Mouse (Mus musculus) forebrain, embryonic 11.5 days (tissue): ENCODE measurements around the gene Nub1. TPM values are rescaled to one million over a fixed set of nuclear protein-coding genes. Genes with fewer than 3 reads are reported as not detected.
A peak's percentile ranks its signal among the peaks of the same experiment; 100 is the strongest.

ENCODE experiments used
- ATAC-seq: fragments of 200-750 bp; cut with Nextera tagmentation; replicated peaks from 2 replicates; pipeline ENCODE4 v1.8.0; 2017; ENCODE audit warnings: moderate TSS enrichment; ENCODE audit not compliant: low FRiP score
- DNase-seq: peaks from one replicate; pipeline ENCODE4 v3.0.0-alpha.2; 2017; ENCODE audit warnings: low spot score
- H3K27ac ChIP-seq: fragments of 300-500 bp; sonication (generic); 2 replicates; pipeline ENCODE4 v1.5.1; 2014; ENCODE audit warnings: low read depth, low read length
- H3K27me3 ChIP-seq: fragments of 300-500 bp; sonication (generic); 2 replicates; pipeline ENCODE4 v1.6.1; 2014; ENCODE audit warnings: mild to moderate bottlenecking, low read length, mixed read lengths; ENCODE audit not compliant: control insufficient read depth, insufficient read depth
- H3K36me3 ChIP-seq: fragments of 300-500 bp; sonication (generic); 2 replicates; pipeline ENCODE4 v1.6.1; 2014; ENCODE audit warnings: mild to moderate bottlenecking, low read length, moderate library complexity, mixed read lengths; ENCODE audit not compliant: control insufficient read depth, insufficient read depth
- H3K4me1 ChIP-seq: fragments of 300-500 bp; sonication (generic); replicated peaks from 2 replicates; pipeline ENCODE4 v1.6.1; 2014; ENCODE audit warnings: low read length, mixed read lengths; ENCODE audit not compliant: control insufficient read depth, insufficient read depth
- H3K4me2 ChIP-seq: fragments of 300-500 bp; sonication (generic); 2 replicates; pipeline ENCODE4 v1.6.1; 2014; ENCODE audit warnings: low read depth, mild to moderate bottlenecking, low read length, moderate library complexity, mixed read lengths; ENCODE audit not compliant: severe bottlenecking
- H3K4me3 ChIP-seq: fragments of 300-500 bp; sonication (generic); 2 replicates; pipeline ENCODE4 v1.5.1; 2014; ENCODE audit warnings: low read depth, low read length
- H3K9ac ChIP-seq: fragments of 300-500 bp; sonication (generic); 2 replicates; pipeline ENCODE4 v1.6.1; 2014; ENCODE audit warnings: low read length
- H3K9me3 ChIP-seq: fragments of 300-500 bp; sonication (generic); 2 replicates; pipeline ENCODE4 v1.6.1; 2016; ENCODE audit warnings: low read length, mixed read lengths; ENCODE audit not compliant: control insufficient read depth
- WGBS: fragments of 180-500 bp; shearing (Covaris S2); extraction: QIAGEN DNeasy Blood & Tissue Kit; methylation state at CpG from one replicate; pipeline ENCODE4 v1.1.7; 2014; 5-methylcytosine and 5-hydroxymethylcytosine counted together
- polyA plus RNA-seq: library from polyadenylated mRNA; unstranded; fragments of >200 nt; fragmentation: Nextera tagmentation; extraction: Ambion mirVana; gene quantifications from 2 replicates; pipeline ENCODE4 v1.2.1, GENCODE M21; 2014

Nub1 gene
- polyA plus RNA-seq, 1 experiment from 2014 or later = 33.9 TPM

GRCm38 (mm10) chr5:24651768-24652752, 33.3 kb upstream of the Nub1 start:
- Histone ChIP-seq H3K9me3 (no peaks in the 10 kb centered on the region), H3K27me3 (no peaks in the 10 kb centered on the region), H3K36me3 (no peaks in the 10 kb centered on the region), H3K4me1 (no peaks in the 10 kb centered on the region), H3K27ac (no peak overlapping the region), H3K4me3 (no peak overlapping the region), H3K4me2 (no peak overlapping the region), H3K9ac (peak overlapping the region; percentile 30; the same call in 1 of the 2 replicates)
- DNase-seq = peak; percentile 92
- WGBS = 32% methylated on average over 25 of the region's 25 CpGs
- ATAC-seq = peak; percentile 63

- no peaks in the 10 kb centered on the region for H3K27me3 ChIP-seq
- no peak overlapping the region for H3K27ac ChIP-seq
- no peaks in the 10 kb centered on the region for H3K4me1 ChIP-seq
- H3K9ac ChIP-seq = no peak overlapping the region
- DNase-seq (peak; percentile 21), ATAC-seq (no peak)
- no peaks in the 10 kb centered on the region for H3K36me3 ChIP-seq
- H3K9me3 ChIP-seq = no peaks in the 10 kb centered on the region
- H3K4me3 ChIP-seq = no peak overlapping the region
- no peak overlapping the region for H3K4me2 ChIP-seq
- 85% methylated on average over 5 of the region's 5 CpGs for WGBS
These were observed 32.6 kb upstream of the Nub1 start for GRCm38 (mm10) chr5:24652780-24653179.

- Histone ChIP-seq H3K9me3 (no peaks in the 10 kb centered on the region), H3K27ac (no peak overlapping the region), H3K4me3 (no peak overlapping the region), H3K4me1 (no peaks in the 10 kb centered on the region), H3K36me3 (no peaks in the 10 kb centered on the region), H3K9ac (no peak overlapping the region), H3K27me3 (no peaks in the 10 kb centered on the region), H3K4me2 (no peak overlapping the region)
- ATAC-seq = no peak
- DNase-seq = no peak
- 91% methylated on average over 6 of the region's 6 CpGs for WGBS
These were observed 30.8 kb upstream of the Nub1 start for GRCm38 (mm10) chr5:24654491-24654890.

- no peak for ATAC-seq
- no peak for DNase-seq
- no peaks in the 10 kb centered on the region for H3K4me1 ChIP-seq
- no peak overlapping the region for H3K4me2 ChIP-seq
- no peaks in the 10 kb centered on the region for H3K27me3 ChIP-seq
- H3K4me3 ChIP-seq = no peak overlapping the region
- H3K9ac ChIP-seq = no peak overlapping the region
- no peaks in the 10 kb centered on the region for H3K9me3 ChIP-seq
- no peak overlapping the region for H3K27ac ChIP-seq
- WGBS = 68% methylated on average over 2 of the region's 2 CpGs
- H3K36me3 ChIP-seq = no peaks in the 10 kb centered on the region
These were observed 28.2 kb upstream of the Nub1 start for GRCm38 (mm10) chr5:24657113-24657512.

GRCm38 (mm10) chr5:24659708-24660423, 25.5 kb upstream of the Nub1 start:
- no peak overlapping the region for H3K27ac ChIP-seq
- no peaks in the 10 kb centered on the region for H3K27me3 ChIP-seq
- H3K36me3 ChIP-seq = no peaks in the 10 kb centered on the region
- WGBS = 88% methylated on average over 3 of the region's 4 CpGs
- no peaks in the 10 kb centered on the region; the same call in 1 of the 2 replicates for H3K9me3 ChIP-seq
- H3K4me2 ChIP-seq = no peak overlapping the region
- no peak overlapping the region for H3K9ac ChIP-seq
- H3K4me3 ChIP-seq = no peak overlapping the region
- ATAC-seq (no peak), DNase-seq (peak; percentile 16)
- no peaks in the 10 kb centered on the region for H3K4me1 ChIP-seq

GRCm38 (mm10) chr5:24661457-24661856, 23.9 kb upstream of the Nub1 start:
- H3K27me3 ChIP-seq = no peaks in the 10 kb centered on the region
- 83% methylated on average over 6 of the region's 6 CpGs for WGBS
- no peak overlapping the region for H3K9ac ChIP-seq
- H3K36me3 ChIP-seq = no peaks in the 10 kb centered on the region
- no peaks in the 10 kb centered on the region; the same call in 1 of the 2 replicates for H3K9me3 ChIP-seq
- H3K4me2 ChIP-seq = no peak overlapping the region
- H3K4me3 ChIP-seq = no peak overlapping the region
- H3K27ac ChIP-seq = no peak overlapping the region
- no peak for ATAC-seq
- H3K4me1 ChIP-seq = no peaks in the 10 kb centered on the region
- peak; percentile 7 for DNase-seq

- ATAC-seq = 0 out of 2 replicates have a peak, but pooled peaks have one; percentile 30
- no peaks in the 10 kb centered on the region for H3K9me3 ChIP-seq
These were observed 11.1 kb upstream of the Nub1 start for GRCm38 (mm10) chr5:24674238-24674637.

GRCm38 (mm10) chr5:24681436-24681835, 3.9 kb upstream of the Nub1 start:
- Histone ChIP-seq H3K36me3 (no peaks in the 10 kb centered on the region), H3K9me3 (no peaks in the 10 kb centered on the region), H3K27me3 (no peaks in the 10 kb centered on the region), H3K4me3 (no peak overlapping the region), H3K4me1 (no peaks in the 10 kb centered on the region), H3K9ac (no peak overlapping the region), H3K27ac (no peak overlapping the region), H3K4me2 (no peak overlapping the region)
- DNase-seq (no peak), ATAC-seq (no peak)
- 57% methylated on average over 1 of the region's 1 CpGs for WGBS

More at GRCm38 (mm10) chr5:24674238-24674637, 11.1 kb upstream of the Nub1 start:
- H3K4me2 ChIP-seq = no peak overlapping the region
- WGBS = 34% methylated on average over 4 of the region's 4 CpGs
- no peaks in the 10 kb centered on the region for H3K36me3 ChIP-seq
- H3K4me1 ChIP-seq = no peaks in the 10 kb centered on the region
- H3K27me3 ChIP-seq = no peaks in the 10 kb centered on the region
- no peak overlapping the region for H3K9ac ChIP-seq
- H3K4me3 ChIP-seq = no peak overlapping the region
- DNase-seq = peak; percentile 82
- no peak overlapping the region for H3K27ac ChIP-seq
